Mouse (Mus musculus) lung, embryonic 16.5 days (tissue): ENCODE measurements around the gene Ces2c. TPM values are rescaled to one million over a fixed set of nuclear protein-coding genes. Genes with fewer than 3 reads are reported as not detected.

Source experiments
- ATAC-seq: fragments of 200-750 bp; cut with Nextera tagmentation; 2 replicates; pipeline ENCODE4 v1.8.0; 2017; ENCODE audit warnings: low read depth, mild to moderate bottlenecking, moderate library complexity
- H3K27ac ChIP-seq: fragments of 300-500 bp; sonication (generic); 2 replicates; pipeline ENCODE4 v1.5.1; 2014; ENCODE audit warnings: mild to moderate bottlenecking, control low read depth, low read length
- H3K27me3 ChIP-seq: fragments of 300-500 bp; sonication (generic); 2 replicates; pipeline ENCODE4 v1.6.1; 2014; ENCODE audit warnings: low read depth, low read length, mixed read lengths; ENCODE audit not compliant: control insufficient read depth, insufficient read depth
- H3K36me3 ChIP-seq: fragments of 300-500 bp; sonication (generic); 2 replicates; pipeline ENCODE4 v1.6.1; 2014; ENCODE audit warnings: low read length; ENCODE audit not compliant: control insufficient read depth, insufficient read depth
- H3K4me1 ChIP-seq: fragments of 300-500 bp; sonication (generic); replicated peaks from 2 replicates; pipeline ENCODE4 v1.6.1; 2014; ENCODE audit warnings: low read length, mixed read lengths; ENCODE audit not compliant: control insufficient read depth, insufficient read depth
- H3K4me2 ChIP-seq: fragments of 300-500 bp; sonication (generic); 2 replicates; pipeline ENCODE4 v1.6.1; 2014; ENCODE audit warnings: low read depth, low read length, control low read depth
- H3K4me3 ChIP-seq: fragments of 300-500 bp; sonication (generic); 2 replicates; pipeline ENCODE4 v1.5.1; 2014; ENCODE audit warnings: mild to moderate bottlenecking, low read length, control low read depth
- H3K9ac ChIP-seq: fragments of 300-500 bp; sonication (generic); 2 replicates; pipeline ENCODE4 v1.6.1; 2014; ENCODE audit warnings: low read length, control low read depth
- H3K9me3 ChIP-seq: fragments of 300-500 bp; sonication (generic); 2 replicates; pipeline ENCODE4 v1.6.1; 2016; ENCODE audit warnings: low read length; ENCODE audit not compliant: control insufficient read depth
- WGBS: fragments of 180-500 bp; shearing (Covaris S2); extraction: QIAGEN DNeasy Blood & Tissue Kit; methylation state at CpG from one replicate; pipeline ENCODE4 v1.1.7; 2014; 5-methylcytosine and 5-hydroxymethylcytosine counted together
- polyA plus RNA-seq: library from polyadenylated mRNA; unstranded; fragments of >200 nt; fragmentation: Nextera tagmentation; extraction: Ambion mirVana; gene quantifications from 2 replicates; pipeline ENCODE4 v1.2.1, GENCODE M21; 2015

The Ces2c gene
- polyA plus RNA-seq, result not detected in 2 replicates

- H3K4me2 ChIP-seq, result no peak within 1 kb of the TSS
- no peaks in the 10 kb centered on the region for H3K9me3 ChIP-seq
- H3K27ac ChIP-seq, result no peak within 1 kb of the TSS
- no peaks in the 10 kb centered on the region for H3K36me3 ChIP-seq
- H3K27me3 ChIP-seq, result no peaks in the 10 kb centered on the region
- no peak within 1 kb of the TSS for H3K4me3 ChIP-seq
- no peak for ATAC-seq
- H3K9ac ChIP-seq, result no peak within 1 kb of the TSS
- WGBS, result 84% methylated on average over 3 of the region's 3 CpGs
- no peaks in the 10 kb centered on the region for H3K4me1 ChIP-seq
These were observed at the start of gene Ces2c for GRCm38 (mm10) chr8:104846831-104847230. TSS of gene Ces2c (plus strand) at chr8:104847068.

- no peak overlapping the region for H3K4me3 ChIP-seq
These were observed 47.5 kb upstream of the Ces2c start for GRCm38 (mm10) chr8:104799385-104799784.

GRCm38 (mm10) chr8:104806127-104806526, 40.7 kb upstream of the Ces2c start:
- Histone ChIP-seq H3K4me3 (no peak overlapping the region), H3K27ac (no peak overlapping the region), H3K9ac (no peak overlapping the region), H3K9me3 (no peaks in the 10 kb centered on the region), H3K27me3 (no peaks in the 10 kb centered on the region), H3K36me3 (no peaks in the 10 kb centered on the region), H3K4me1 (no peaks in the 10 kb centered on the region), H3K4me2 (no peak overlapping the region)
- 55% methylated on average over 2 of the region's 2 CpGs for WGBS
- ATAC-seq, result no peak

More at GRCm38 (mm10) chr8:104799385-104799784, 47.5 kb upstream of the Ces2c start:
- Histone ChIP-seq H3K9me3 (no peaks in the 10 kb centered on the region), H3K27ac (no peak overlapping the region), H3K4me2 (no peak overlapping the region), H3K36me3 (no peaks in the 10 kb centered on the region), H3K9ac (no peak overlapping the region), H3K27me3 (no peaks in the 10 kb centered on the region), H3K4me1 (no peaks in the 10 kb centered on the region)
- WGBS, result 81% methylated on average over 1 of the region's 1 CpGs
- no peak for ATAC-seq

- ATAC-seq, result no peak
- WGBS, result 76% methylated on average over 7 of the region's 7 CpGs
- no peaks in the 10 kb centered on the region for H3K36me3 ChIP-seq
These were observed 38.1 kb upstream of the Ces2c start for GRCm38 (mm10) chr8:104808542-104809413.

GRCm38 (mm10) chr8:104809436-104809835, 37.4 kb upstream of the Ces2c start:
- Histone ChIP-seq H3K9me3 (no peaks in the 10 kb centered on the region), H3K4me3 (no peak overlapping the region), H3K27ac (no peak overlapping the region), H3K4me2 (no peak overlapping the region), H3K27me3 (no peaks in the 10 kb centered on the region), H3K36me3 (no peaks in the 10 kb centered on the region), H3K9ac (no peak overlapping the region), H3K4me1 (no peaks in the 10 kb centered on the region)
- WGBS, result 76% methylated on average over 3 of the region's 3 CpGs
- no peak for ATAC-seq

More at GRCm38 (mm10) chr8:104808542-104809413, 38.1 kb upstream of the Ces2c start:
- Histone ChIP-seq H3K9ac (no peak overlapping the region), H3K4me3 (no peak overlapping the region), H3K9me3 (no peaks in the 10 kb centered on the region), H3K4me1 (no peaks in the 10 kb centered on the region), H3K27ac (no peak overlapping the region), H3K4me2 (no peak overlapping the region), H3K27me3 (no peaks in the 10 kb centered on the region)

GRCm38 (mm10) chr8:104826912-104827311, 20.0 kb upstream of the Ces2c start:
- no peak for ATAC-seq
- 69% methylated on average over 1 of the region's 1 CpGs for WGBS

GRCm38 (mm10) chr8:104828221-104828620, 18.6 kb upstream of the Ces2c start:
- H3K9me3 ChIP-seq, result no peaks in the 10 kb centered on the region
- no peaks in the 10 kb centered on the region for H3K36me3 ChIP-seq
- 68% methylated on average over 3 of the region's 3 CpGs for WGBS
- H3K4me2 ChIP-seq, result no peak overlapping the region
- no peaks in the 10 kb centered on the region for H3K4me1 ChIP-seq
- H3K27me3 ChIP-seq, result no peaks in the 10 kb centered on the region
- H3K4me3 ChIP-seq, result no peak overlapping the region
- no peak for ATAC-seq
- H3K27ac ChIP-seq, result no peak overlapping the region
- no peak overlapping the region for H3K9ac ChIP-seq

More at GRCm38 (mm10) chr8:104826912-104827311, 20.0 kb upstream of the Ces2c start:
- no peaks in the 10 kb centered on the region for H3K4me1 ChIP-seq
- H3K4me3 ChIP-seq, result no peak overlapping the region
- no peak overlapping the region for H3K9ac ChIP-seq
- H3K9me3 ChIP-seq, result no peaks in the 10 kb centered on the region
- H3K36me3 ChIP-seq, result no peaks in the 10 kb centered on the region
- no peak overlapping the region for H3K27ac ChIP-seq
- H3K27me3 ChIP-seq, result no peaks in the 10 kb centered on the region
- H3K4me2 ChIP-seq, result no peak overlapping the region

- Histone ChIP-seq H3K27me3 (no peaks in the 10 kb centered on the region), H3K4me2 (no peak within 1 kb of the TSS), H3K36me3 (no peaks in the 10 kb centered on the region), H3K27ac (no peak within 1 kb of the TSS), H3K9ac (no peak within 1 kb of the TSS), H3K9me3 (no peaks in the 10 kb centered on the region), H3K4me3 (no peak within 1 kb of the TSS), H3K4me1 (no peaks in the 10 kb centered on the region)
- peak; percentile 23; the same call in 1 of the 2 replicates for ATAC-seq
- WGBS, result 43% methylated on average over 5 of the region's 5 CpGs
These were observed 15.4 kb upstream of the Ces2c start, which contains the start of gene Ces2b for GRCm38 (mm10) chr8:104831440-104831839. TSS of gene Ces2b (plus strand) at chr8:104831572.

GRCm38 (mm10) chr8:104841360-104842078, 5.3 kb upstream of the Ces2c start:
- Histone ChIP-seq H3K27ac (no peak overlapping the region), H3K9ac (no peak overlapping the region), H3K27me3 (no peaks in the 10 kb centered on the region), H3K4me1 (no peaks in the 10 kb centered on the region), H3K4me2 (no peak overlapping the region), H3K4me3 (no peak overlapping the region), H3K36me3 (no peaks in the 10 kb centered on the region), H3K9me3 (no peaks in the 10 kb centered on the region)
- ATAC-seq, result no peak
- 74% methylated on average over 3 of the region's 3 CpGs for WGBS
